ENCODE assay signal across 23 mouse cellular contexts in genomic region chr11:77728587-77728986, GRCm38 (mm10). TPM values are rescaled to one million over a fixed set of nuclear protein-coding genes. Genes with fewer than 3 reads are reported as not detected.
DNase-seq lines count a peak whose midpoint lies in the region; ATAC-seq and TF ChIP-seq lines count a peak whose summit lies in the region.
"Had no signal": no experiment of that assay in that cellular context is flagged by ENCODE, and none has a peak within 500 bp of the region (broad histone marks: within the 10 kb centered on the region; RNA-seq: fewer than 3 reads in every experiment).

No protein-coding gene starts in this region.

- DNase-seq in cerebellum, adult 9-11 months = peak; percentile 14
- no peak for DNase-seq in cerebellum, adult 9-10 months
- DNase-seq in lung, postnatal 10 days = peak; percentile 5
- no peak for DNase-seq in lung, postnatal 0 days (ENCODE audit: low spot score)
- peak; percentile 86 for DNase-seq in adrenal gland, adult 8-10 months
- DNase-seq in retina, postnatal 1 day = peak; percentile 83
- no peak for DNase-seq in heart, adult 9 months (ENCODE audit: low spot score in 2 of 2)
- no peak for DNase-seq in gastrocnemius, postnatal 25 days
- DNase-seq: kidney, adult 8-10 months; left cerebral cortex, postnatal 4 days; thymus, postnatal 14 days had no signal

- TF ChIP-seq EP300 in lung, postnatal 0 days (IDR thresholded peaks at IDR 0.05) = no peak

- no peaks in the 10 kb centered on the region for H3K4me1 ChIP-seq in lung, postnatal 0 days (ENCODE audit: insufficient read depth, low read depth, low read length)
- H3K4me1 ChIP-seq: embryonic facial prominence, embryonic 13.5 days had no signal

- 51% methylated on average over 2 of the region's 2 CpGs for WGBS in lung, postnatal 0 days

- TF ChIP-seq CTCF in lung, postnatal 0 days (IDR thresholded peaks at IDR 0.05) = no peak

- no peak overlapping the region for H3K9ac ChIP-seq in lung, postnatal 0 days (replicated peaks; ENCODE audit: low read depth)
- H3K9ac ChIP-seq: embryonic facial prominence, embryonic 13.5 days had no signal

- H3K4me2 ChIP-seq in lung, postnatal 0 days (replicated peaks; ENCODE audit: low read depth, low read length) = no peak overlapping the region
- H3K4me2 ChIP-seq: embryonic facial prominence, embryonic 13.5 days; liver, embryonic 11.5 days had no signal

- ATAC-seq in lung, postnatal 0 days = no peak
- ATAC-seq: hindbrain, embryonic 16.5 days had no signal

- no peak overlapping the region for H3K27ac ChIP-seq in lung, postnatal 0 days (ENCODE audit: low read length)
- H3K27ac ChIP-seq: embryonic facial prominence, embryonic 13.5 days; stomach, postnatal 0 days had no signal

- H3K36me3 ChIP-seq in lung, postnatal 0 days (ENCODE audit: insufficient read depth, low read length) = no peaks in the 10 kb centered on the region
- H3K36me3 ChIP-seq: embryonic facial prominence, embryonic 13.5 days had no signal

- no peaks in the 10 kb centered on the region for H3K9me3 ChIP-seq in lung, postnatal 0 days (ENCODE audit: low read length)
- H3K9me3 ChIP-seq: embryonic facial prominence, embryonic 13.5 days; megakaryocyte, embryonic 14.5 days had no signal

- H3K27me3 ChIP-seq in lung, postnatal 0 days (replicated peaks; ENCODE audit: insufficient read depth, low read length) = no peaks in the 10 kb centered on the region
- H3K27me3 ChIP-seq: embryonic facial prominence, embryonic 13.5 days had no signal

- no peak overlapping the region for H3K4me3 ChIP-seq in lung, postnatal 0 days (ENCODE audit: low read depth, low read length)
- H3K4me3 ChIP-seq: embryonic facial prominence, embryonic 13.5 days; megakaryocyte, embryonic 14.5 days had no signal

RNA-seq across cellular contexts. Expression of gene Cryba1, which starts 3.5 kb away (rescaled TPM):
- polyA plus RNA-seq in lung, postnatal 0 days (2015; fragmentation: Nextera tagmentation; extraction: Ambion mirVana) = not detected in 2 replicates
- total RNA-seq in adrenal gland, adult 8-10 months (2022) = not detected
- not detected for total RNA-seq in gastrocnemius, postnatal 25 days (2021)
- total RNA-seq: common myeloid progenitor, adult 5-6 weeks; layer of hippocampus, postnatal 25 days had no signal
- polyA plus RNA-seq: embryonic facial prominence, embryonic 13.5 days; gonadal fat pad, adult 2 months; heart, embryonic 16.5 days; large intestine, adult 2 months; liver, embryonic 11.5 days; lung, embryonic 16.5 days; spleen, adult 2 months; stomach, postnatal 0 days had no signal

RNA-seq across cellular contexts. Expression of gene Myo18a, which starts 34.5 kb away (rescaled TPM):
- 21.6 and 33.3 TPM in 2 replicates for polyA plus RNA-seq in lung, postnatal 0 days (2015; fragmentation: Nextera tagmentation; extraction: Ambion mirVana)
- 100 to 1,000 TPM in 2 of 4 experiments, 10 to 100 TPM in 2; 61.9 to 158 (median 94.7) TPM for total RNA-seq in adrenal gland, adult 8-10 months (2022)
- 100 to 1,000 TPM; 329 to 377 TPM for total RNA-seq in gastrocnemius, postnatal 25 days (2021)

RNA-seq across cellular contexts. Expression of gene Nufip2, which starts 42.6 kb away (rescaled TPM):
- polyA plus RNA-seq in lung, postnatal 0 days (2015; fragmentation: Nextera tagmentation; extraction: Ambion mirVana) = 4.1 and 5.2 TPM in 2 replicates
- total RNA-seq in adrenal gland, adult 8-10 months (2022) = 10 to 100 TPM; 85.4 to 88.9 (median 86.7) TPM
- 10 to 100 TPM; 34.7 to 37.3 TPM for total RNA-seq in gastrocnemius, postnatal 25 days (2021)

RNA-seq across cellular contexts. Expression of gene Gm10277, which starts 59.0 kb away (rescaled TPM):
- 0.90 and 1.2 TPM in 2 replicates for polyA plus RNA-seq in lung, postnatal 0 days (2015; fragmentation: Nextera tagmentation; extraction: Ambion mirVana)
- not detected for total RNA-seq in adrenal gland, adult 8-10 months (2022)
- total RNA-seq in gastrocnemius, postnatal 25 days (2021) = not detected
- total RNA-seq: layer of hippocampus, postnatal 25 days; left cerebral cortex, postnatal 4 days had no signal
- polyA plus RNA-seq: spleen, adult 2 months had no signal

Comparison
In these comparisons a context has a peak if more than half of its experiments do, and no peak if none do; other contexts are left out.
1. DNase-seq: peak in cerebellum, adult 9-11 months (single experiment), lung, postnatal 10 days (single experiment), adrenal gland, adult 8-10 months (single experiment) and retina, postnatal 1 day (single experiment); none in cerebellum, adult 9-10 months (single experiment), lung, postnatal 0 days (single experiment), heart, adult 9 months (0 of 2) and gastrocnemius, postnatal 25 days (single experiment).